Mouse (Mus musculus) liver, postnatal 0 days (tissue): Measurements from ENCODE around the gene Rps26.

Experiments used
- CTCF ChIP-seq: sonication (generic); IDR thresholded peaks from 2 replicates; pipeline ENCODE4 v1.5.1; 2016; ENCODE audit warnings: antibody characterized with exemption, low read depth
- EP300 ChIP-seq: IDR thresholded peaks from 2 replicates; pipeline ENCODE4 v1.6.1; 2016; ENCODE audit warnings: antibody characterized with exemption, low read depth, mild to moderate bottlenecking

DNA sequence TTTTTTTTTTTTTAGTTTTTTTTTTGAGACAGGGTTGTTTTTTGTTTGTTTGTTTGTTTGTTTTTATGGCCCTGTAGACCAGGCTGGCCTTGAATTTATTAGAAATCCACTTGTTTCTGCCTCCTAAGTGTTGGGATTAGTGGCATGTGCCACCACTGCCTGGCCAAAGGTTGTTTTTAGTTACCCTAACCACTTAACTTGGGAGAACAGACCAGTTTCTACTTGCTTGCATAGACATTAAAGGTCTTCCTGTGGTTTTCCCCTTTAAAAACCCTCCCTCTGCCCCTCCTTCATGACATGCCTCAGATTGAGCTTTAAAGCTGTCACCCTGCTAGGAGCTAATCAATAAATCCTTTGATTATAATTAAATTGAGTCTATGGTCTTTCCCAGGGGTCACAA lies 6.3 kb downstream of the Rps26 start:
- TF ChIP-seq CTCF (no peak), EP300 (no peak)
